Mouse (Mus musculus) kidney, adult 2 months (tissue): ENCODE measurements around the gene Iqschfp.

Experiments
- CTCF ChIP-seq: fragments of 200-500 bp; conservative IDR thresholded peaks from 2 replicates; pipeline ENCODE4 v1.5.1; 2011; ENCODE audit warnings: low read depth, mild to moderate bottlenecking, control low read depth, low read length, moderate library complexity, mixed read lengths; ENCODE audit not compliant: insufficient read depth, insufficient read length
- POLR2A ChIP-seq: fragments of 200-500 bp; IDR thresholded peaks from one replicate; pipeline ENCODE4 v1.6.1; 2011; ENCODE audit warnings: low read depth, low read length, control low read depth

DNA sequence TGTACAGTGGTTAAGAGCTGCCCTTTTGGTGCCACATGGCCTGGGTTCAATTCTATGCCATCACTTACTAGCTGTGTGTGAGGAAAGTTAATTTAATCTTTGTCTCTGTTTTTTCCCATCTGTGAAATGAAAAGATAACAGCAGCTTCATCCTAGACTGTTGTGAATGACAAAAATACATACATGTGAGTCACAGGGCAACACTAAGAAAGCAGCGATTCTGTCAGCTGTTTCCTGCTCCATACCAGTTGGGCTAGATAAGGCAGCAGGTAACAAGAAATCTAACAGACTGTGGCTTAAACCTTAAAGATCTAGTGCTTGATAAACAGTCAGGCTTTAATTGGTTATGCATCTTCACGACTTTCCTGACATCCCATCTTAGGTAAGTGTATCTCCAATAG lies 297.1 kb downstream of the Iqschfp start:
- no peak for TF ChIP-seq POLR2A
- TF ChIP-seq CTCF = no peak
